Mouse (Mus musculus): ENCODE measurements at regions not wholly inside any gene's neighbourhood (a gene's known extent, or its start where the extent isn't known, plus 50 kb on each side); places are given as distances from the start of the nearest gene placed in this dataset.

DNA sequence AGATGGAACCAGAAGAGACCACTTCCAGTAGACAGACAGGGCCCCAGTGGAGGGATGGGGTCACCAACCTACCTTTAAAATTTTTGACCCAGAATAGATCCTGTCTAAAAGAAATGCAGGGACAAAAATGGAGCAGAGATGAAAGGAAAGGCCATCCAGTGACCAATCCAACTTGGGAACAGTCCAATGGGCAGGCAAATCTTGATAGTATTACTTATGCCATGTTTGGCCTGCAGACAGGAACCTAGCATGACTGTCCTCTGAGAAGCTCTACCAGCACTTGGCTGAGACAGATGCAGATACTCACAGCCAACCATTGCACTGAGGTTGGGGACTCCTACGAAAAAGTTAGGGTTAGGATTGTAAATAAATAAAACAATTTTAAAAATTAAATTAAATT, 1815.4 kb upstream of the Lrrc6 start:
- WGBS = 88% methylated on average over 1 of the region's 1 CpGs
- ATAC-seq (ENCODE audit: low FRiP score, low TSS enrichment) = no peak

More for the DNA sequence above, 1815.4 kb upstream of the Lrrc6 start:
- H3K9me3 ChIP-seq (ENCODE audit: low read length) = no peaks in the 10 kb centered on the region
- H3K27me3 ChIP-seq (ENCODE audit: insufficient read depth, low read length) = no peaks in the 10 kb centered on the region
- H3K36me3 ChIP-seq (ENCODE audit: insufficient read depth, low read length) = no peaks in the 10 kb centered on the region
- H3K9ac ChIP-seq (replicated peaks; ENCODE audit: low read length) = no peak overlapping the region
- H3K4me3 ChIP-seq (ENCODE audit: low read length) = no peak overlapping the region
- H3K27ac ChIP-seq (ENCODE audit: low read length) = no peak overlapping the region
- H3K4me2 ChIP-seq (replicated peaks; ENCODE audit: low read depth, low read length) = no peak overlapping the region
- H3K4me1 ChIP-seq (ENCODE audit: insufficient read depth, low read length) = no peaks in the 10 kb centered on the region

MicroRNAs in the stretch of these regions (microRNA counts, 519-probe panel; counts per million panel counts)
- 4,093 counts per million, percentile 90 among the panel's probes with 10 or more counts for microRNA mmu-miR-30b
- microRNA mmu-miR-30d = 3,596 counts per million, percentile 83 among the panel's probes with 10 or more counts

Small RNAs in the stretch of these regions (microRNA-seq; reads per million reads assigned to microRNA genes)
- gene Mir30b = 109 reads per million, percentile 55 among the genes with 10 or more reads in this experiment
- gene Mir30d = 5,734 reads per million, percentile 93 among the genes with 10 or more reads in this experiment
